In the genomic region with DNA sequence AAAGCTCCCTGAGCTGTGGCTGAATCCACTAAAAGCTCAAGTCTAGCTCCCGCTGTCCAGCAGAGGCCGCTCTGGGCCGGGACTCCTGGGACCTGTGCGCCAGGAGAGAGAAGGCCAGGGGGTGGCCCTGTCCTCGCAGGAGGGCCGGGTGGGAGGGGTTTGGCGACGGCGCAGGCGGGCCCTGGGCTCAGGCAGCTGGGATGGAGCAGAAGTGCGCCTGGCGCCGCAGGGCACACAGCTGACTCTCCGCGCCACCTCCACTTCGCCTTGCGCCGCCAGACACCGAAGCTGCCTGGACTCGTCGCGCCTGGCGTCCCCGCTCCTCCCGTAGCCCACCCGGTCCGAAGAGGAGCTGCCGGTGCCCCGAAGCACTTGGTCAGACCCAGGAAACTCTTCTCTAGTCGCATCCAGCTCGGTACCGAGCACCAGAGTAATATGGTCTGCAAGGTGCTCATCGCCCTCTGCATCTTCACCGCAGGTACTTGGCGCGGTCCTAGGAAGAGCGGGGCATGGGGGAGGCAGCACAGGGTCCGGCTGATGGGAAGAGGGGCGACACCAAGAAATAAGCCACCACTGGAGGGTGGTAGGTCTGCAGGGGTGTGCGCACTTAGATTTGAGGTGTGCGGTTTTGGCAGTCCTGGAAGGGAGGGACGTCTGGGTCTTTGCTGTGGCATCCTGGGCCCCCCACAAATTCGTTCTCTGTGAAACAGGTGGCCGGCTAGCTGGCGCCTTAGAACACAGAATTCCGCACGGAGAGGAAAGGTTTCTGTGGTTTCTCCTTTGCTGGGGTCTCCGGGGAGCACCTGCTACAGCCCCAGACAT, we compare ENCODE assay signal across 8 mouse cellular contexts. TPM values are rescaled to one million over a fixed set of nuclear protein-coding genes. Genes with fewer than 3 reads are reported as not detected.
DNase-seq lines count a peak whose midpoint lies in the region; ATAC-seq lines count a peak whose summit lies in the region.

TSS of gene Parm1 (plus strand) at position 136 of the 822 bp plus-strand sequence.

- H3K27ac ChIP-seq in hindbrain, embryonic 10.5 days: peak within 1 kb of the TSS; percentile 78
- no peak within 1 kb of the TSS for H3K27ac ChIP-seq in lung, embryonic 16.5 days (ENCODE audit: low read length)

- H3K9me3 ChIP-seq in hindbrain, embryonic 10.5 days: no peaks in the 10 kb centered on the region
- no peaks in the 10 kb centered on the region for H3K9me3 ChIP-seq in lung, embryonic 16.5 days (ENCODE audit: control insufficient read depth, low read length)

- ATAC-seq in lung, embryonic 16.5 days (ENCODE audit: low read depth): peak; percentile 99

- peak within 1 kb of the TSS; percentile 50 for H3K9ac ChIP-seq in lung, embryonic 16.5 days (ENCODE audit: low read length)

- no peaks in the 10 kb centered on the region for H3K36me3 ChIP-seq in hindbrain, embryonic 10.5 days
- H3K36me3 ChIP-seq in lung, embryonic 16.5 days (ENCODE audit: control insufficient read depth, insufficient read depth, low read length): no peaks in the 10 kb centered on the region

- peak; percentile 79 for DNase-seq in MN1 (ENCODE audit: low spot score)
- peak; percentile 28 for DNase-seq in cerebellum, adult 8-10 months
- peak; percentile 37 to 86 for DNase-seq in frontal cortex, adult 2 months (ENCODE audit: extremely low spot score in 1 of 2, low spot score in 1 of 2)
- peak; percentile 88 for DNase-seq in hindbrain, embryonic 10.5 days (ENCODE audit: low spot score)
- peak; percentile 82 for DNase-seq in layer of hippocampus, adult 9-11 months
- peak; percentile 82 for DNase-seq in ovary, postnatal 14 days (ENCODE audit: low spot score)
- peak; percentile 61 for DNase-seq in thymus, postnatal 25 days

- H3K27me3 ChIP-seq in hindbrain, embryonic 10.5 days (ENCODE audit: insufficient read depth, poor library complexity, severe bottlenecking): peaks cover 31% of the 10 kb centered on the region
- peaks cover 9% of the 10 kb centered on the region for H3K27me3 ChIP-seq in lung, embryonic 16.5 days (ENCODE audit: control insufficient read depth, insufficient read depth, low read depth, low read length)

- 1% methylated on average over 48 of the region's 48 CpGs for WGBS in hindbrain, embryonic 10.5 days
- under 1% methylated on average over 48 of the region's 48 CpGs for WGBS in lung, embryonic 16.5 days

- peaks cover 35% of the 10 kb centered on the region for H3K4me1 ChIP-seq in hindbrain, embryonic 10.5 days (replicated peaks)
- peaks cover 14% of the 10 kb centered on the region for H3K4me1 ChIP-seq in lung, embryonic 16.5 days (replicated peaks; ENCODE audit: control insufficient read depth, insufficient read depth, low read length)

- H3K4me2 ChIP-seq in lung, embryonic 16.5 days (ENCODE audit: low read depth, low read length): peak within 1 kb of the TSS; percentile 56

- H3K4me3 ChIP-seq in hindbrain, embryonic 10.5 days: peak within 1 kb of the TSS; percentile 64
- H3K4me3 ChIP-seq in lung, embryonic 16.5 days (ENCODE audit: low read length): peak within 1 kb of the TSS; percentile 39

RNA-seq across cellular contexts. Expression of gene Parm1, which starts in this region (rescaled TPM):
- 16.3 and 16.4 TPM in 2 replicates for polyA plus RNA-seq in frontal cortex, adult 2 months (2012; rRNA removed)
- 16.3 and 18.1 TPM in 2 replicates for polyA plus RNA-seq in hindbrain, embryonic 10.5 days (2016; fragmentation: Nextera tagmentation; extraction: Ambion mirVana)
- 8.9 and 9.4 TPM in 2 replicates for polyA plus RNA-seq in lung, embryonic 16.5 days (2015; fragmentation: Nextera tagmentation; extraction: Ambion mirVana)

Comparison
In these comparisons a context has a peak if more than half of its experiments do, and no peak if none do; other contexts are left out.
1. DNase-seq: peak in every context shown above with its lines; median percentile 88 in hindbrain, embryonic 10.5 days; 82 in layer of hippocampus, adult 9-11 months; 82 in ovary, postnatal 14 days; 79 in MN1; 62 in frontal cortex, adult 2 months; 61 in thymus, postnatal 25 days; 28 in cerebellum, adult 8-10 months.